Mouse (Mus musculus) yolk sac, embryonic 10.5 days (tissue): ENCODE results near the gene Hsd11b1.
"Not testable (repeated sequence)": the region's sequence is repeated elsewhere in the genome, so short reads cannot be mapped to it uniquely, and the experiment has no call there.

Experiments used
- DNase-seq: peaks from one replicate; pipeline ENCODE4 v3.0.0-alpha.2; 2017; ENCODE audit warnings: low spot score

Gene Hsd11b1

GRCm38 (mm10) chr1:193278414-193279045 lies 14.7 kb upstream of the Hsd11b1 start:
- no peak for DNase-seq

- DNase-seq, result peak; percentile 67
Observed at GRCm38 (mm10) chr1:193274407-193275071, 10.7 kb upstream of the Hsd11b1 start.

GRCm38 (mm10) chr1:193272916-193273601 lies 9.2 kb upstream of the Hsd11b1 start, which contains the start of gene G0s2:
G0s2 (minus strand) TSS chr1:193273217.
- DNase-seq, result peak; percentile 77

- peak; percentile 40 for DNase-seq
Observed at GRCm38 (mm10) chr1:193272137-193272915, 8.5 kb upstream of the Hsd11b1 start.

- no peak for DNase-seq
Observed at GRCm38 (mm10) chr1:193270965-193271763, 7.3 kb upstream of the Hsd11b1 start.

- DNase-seq, result no peak
Observed at GRCm38 (mm10) chr1:193265734-193266133, 1.9 kb upstream of the Hsd11b1 start.

GRCm38 (mm10) chr1:193263026-193263907 lies 608 bp downstream of the Hsd11b1 start:
- DNase-seq, result no peak

- DNase-seq, result no peak
Observed at GRCm38 (mm10) chr1:193261897-193262548, 1.9 kb downstream of the Hsd11b1 start.

- DNase-seq, result no peak
Observed at GRCm38 (mm10) chr1:193259559-193259958, 4.3 kb downstream of the Hsd11b1 start.

- DNase-seq, result no peak
Observed at GRCm38 (mm10) chr1:193256621-193257098, 7.2 kb downstream of the Hsd11b1 start.

- no peak for DNase-seq
Observed at GRCm38 (mm10) chr1:193256289-193256577, 7.6 kb downstream of the Hsd11b1 start.

GRCm38 (mm10) chr1:193255488-193256288 lies 8.2 kb downstream of the Hsd11b1 start:
- DNase-seq, result peak; percentile 39

GRCm38 (mm10) chr1:193255032-193255431 lies 8.8 kb downstream of the Hsd11b1 start:
- no peak for DNase-seq

- not testable (repeated sequence) for DNase-seq
Observed at GRCm38 (mm10) chr1:193253895-193254294, 10.0 kb downstream of the Hsd11b1 start.

GRCm38 (mm10) chr1:193252616-193253015 lies 11.3 kb downstream of the Hsd11b1 start:
- DNase-seq, result no peak

GRCm38 (mm10) chr1:193251386-193251785 lies 12.5 kb downstream of the Hsd11b1 start:
- no peak for DNase-seq

- no peak for DNase-seq
Observed at GRCm38 (mm10) chr1:193250026-193250425, 13.8 kb downstream of the Hsd11b1 start.

GRCm38 (mm10) chr1:193244235-193244634 lies 19.6 kb downstream of the Hsd11b1 start:
- DNase-seq, result no peak

GRCm38 (mm10) chr1:193243571-193244193 lies 20.2 kb downstream of the Hsd11b1 start:
- peak; percentile 14 for DNase-seq
